Mouse (Mus musculus): ENCODE measurements around the gene Prrt1.

DNA sequence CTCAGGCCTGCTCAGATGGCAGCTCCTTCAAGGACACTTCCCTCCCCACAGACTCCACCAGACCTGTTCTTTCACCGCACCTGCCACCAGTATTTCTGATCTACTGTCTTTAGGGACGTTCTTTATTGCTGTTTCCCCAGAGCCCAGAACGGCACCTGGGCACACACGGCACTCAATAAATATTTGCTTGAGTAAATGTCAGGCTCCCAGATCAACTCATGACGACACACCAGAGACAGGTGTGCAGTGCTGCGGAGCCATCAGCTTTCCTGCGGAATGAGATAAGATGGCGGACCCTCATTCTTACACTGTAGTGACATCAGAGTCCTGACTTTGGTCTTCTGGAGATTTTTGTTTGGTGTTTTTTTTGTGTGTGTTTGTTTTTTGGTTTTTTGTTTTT lies 8.3 kb upstream of the Prrt1 start:
- TF ChIP-seq CTCF (IDR thresholded peaks at IDR 0.05; ENCODE audit: insufficient read depth, low read depth, low read length) (no peak), POLR2A (IDR thresholded peaks at IDR 0.05; ENCODE audit: insufficient read depth, low read depth, low read length) (no peak)

All from olfactory bulb, adult 2 months (tissue).